Mouse (Mus musculus) testis, adult 2 months (tissue): ENCODE data around the gene Mbip. TPM values are rescaled to one million over a fixed set of nuclear protein-coding genes. Genes with fewer than 3 reads are reported as not detected.
A peak's percentile ranks its signal among the peaks of the same experiment; 100 is the strongest.

Source experiments
- H3K27ac ChIP-seq: fragments of 200-500 bp; 2 replicates; pipeline ENCODE4 v1.5.1; 2012; ENCODE audit warnings: low read depth, low read length; ENCODE audit not compliant: control insufficient read depth, insufficient read depth
- H3K27me3 ChIP-seq: fragments of 200-500 bp; 2 replicates; pipeline ENCODE4 v1.6.1; 2012; ENCODE audit warnings: mild to moderate bottlenecking, low read length, moderate library complexity; ENCODE audit not compliant: control insufficient read depth, insufficient read depth
- H3K36me3 ChIP-seq: fragments of 200-500 bp; 2 replicates; pipeline ENCODE4 v1.6.1; 2012; ENCODE audit warnings: mild to moderate bottlenecking, low read length; ENCODE audit not compliant: control insufficient read depth, insufficient read depth
- H3K4me1 ChIP-seq: fragments of 200-500 bp; 2 replicates; pipeline ENCODE4 v1.6.1; 2012; ENCODE audit warnings: low read length; ENCODE audit not compliant: control insufficient read depth, insufficient read depth
- H3K4me3 ChIP-seq: fragments of 200-500 bp; 2 replicates; pipeline ENCODE4 v1.5.1; 2012; ENCODE audit warnings: low read depth, mild to moderate bottlenecking, low read length, moderate library complexity, mixed read lengths; ENCODE audit not compliant: control insufficient read depth
- CTCF ChIP-seq: fragments of 200-500 bp; IDR thresholded peaks from 2 replicates; pipeline ENCODE4 v1.5.1; 2012; ENCODE audit warnings: low read depth, mild to moderate bottlenecking, inconsistent platforms, low read length, moderate library complexity; ENCODE audit not compliant: control insufficient read depth, insufficient read depth, insufficient replicate concordance
- POLR2A ChIP-seq: fragments of 200-500 bp; IDR thresholded peaks from 2 replicates; pipeline ENCODE4 v1.6.1; 2012; ENCODE audit warnings: low read depth, mild to moderate bottlenecking, inconsistent platforms, low read length, moderate library complexity; ENCODE audit not compliant: control insufficient read depth
- polyA plus RNA-seq: library from polyadenylated mRNA; depleted of rRNA; stranded (reverse); fragments of >200 nt; gene quantifications from 2 replicates; pipeline ENCODE4 v1.2.3, GENCODE M21; 2012

The Mbip gene
- polyA plus RNA-seq, 1 experiment = 10.1 TPM

- no peaks in the 10 kb centered on the region for H3K36me3 ChIP-seq
- no peaks in the 10 kb centered on the region for H3K27me3 ChIP-seq
- H3K4me1 ChIP-seq = peaks cover 5% of the 10 kb centered on the region
- TF ChIP-seq POLR2A = no peak
- TF ChIP-seq CTCF = no peak
- no peak overlapping the region for H3K27ac ChIP-seq
- H3K4me3 ChIP-seq = 0 out of 2 replicates have a peak overlapping the region, but pooled peaks have one; percentile 4
Measured at GRCm38 (mm10) chr12:56301487-56302293, 44.0 kb downstream of the Mbip start.

GRCm38 (mm10) chr12:56299610-56300009, 46.1 kb downstream of the Mbip start:
- Histone ChIP-seq H3K27ac (no peak overlapping the region), H3K27me3 (no peaks in the 10 kb centered on the region)

DNA sequence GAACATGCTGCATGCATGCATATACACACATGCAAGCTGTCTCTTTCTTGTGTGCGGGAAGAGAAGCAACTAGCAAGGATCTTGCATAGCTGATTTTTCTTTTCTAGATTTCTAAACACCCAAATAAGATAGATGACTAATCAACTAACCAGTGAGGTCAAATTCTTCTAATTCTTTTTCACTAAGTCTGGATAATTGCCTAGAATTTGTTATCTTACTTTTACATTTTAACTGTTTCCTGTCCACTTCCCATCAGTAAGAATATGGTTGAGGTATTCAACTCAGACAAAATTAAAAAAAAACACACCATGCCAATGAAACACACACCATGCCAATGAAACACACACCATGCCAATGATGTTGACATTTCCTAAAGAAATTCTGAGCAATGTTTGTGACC, 46.8 kb downstream of the Mbip start:
- TF ChIP-seq POLR2A (no peak), CTCF (no peak)
- no peak overlapping the region for H3K4me3 ChIP-seq

More at GRCm38 (mm10) chr12:56299610-56300009, 46.1 kb downstream of the Mbip start:
- Histone ChIP-seq H3K36me3 (no peaks in the 10 kb centered on the region), H3K4me1 (peaks cover 5% of the 10 kb centered on the region), H3K4me3 (no peak overlapping the region)
- no peak for TF ChIP-seq POLR2A
- TF ChIP-seq CTCF = no peak

GRCm38 (mm10) chr12:56297921-56298830, 47.5 kb downstream of the Mbip start:
- H3K36me3 ChIP-seq = no peaks in the 10 kb centered on the region
- H3K27ac ChIP-seq = peak overlapping the region; percentile 7; the same call in 1 of the 2 replicates
- no peaks in the 10 kb centered on the region for H3K27me3 ChIP-seq
- H3K4me1 ChIP-seq = peaks cover 5% of the 10 kb centered on the region
- no peak overlapping the region for H3K4me3 ChIP-seq
- TF ChIP-seq CTCF (no peak), POLR2A (no peak)

More for the DNA sequence above, 46.8 kb downstream of the Mbip start:
- Histone ChIP-seq H3K27ac (no peak overlapping the region), H3K4me1 (peaks cover 5% of the 10 kb centered on the region), H3K27me3 (no peaks in the 10 kb centered on the region), H3K36me3 (no peaks in the 10 kb centered on the region)

- H3K4me3 ChIP-seq = no peak overlapping the region
- no peak for TF ChIP-seq CTCF
- TF ChIP-seq POLR2A = no peak
- H3K36me3 ChIP-seq = no peaks in the 10 kb centered on the region
- H3K27ac ChIP-seq = no peak overlapping the region
- no peaks in the 10 kb centered on the region for H3K27me3 ChIP-seq
- H3K4me1 ChIP-seq = peaks cover 5% of the 10 kb centered on the region
Measured at GRCm38 (mm10) chr12:56297099-56297498, 48.6 kb downstream of the Mbip start.

DNA sequence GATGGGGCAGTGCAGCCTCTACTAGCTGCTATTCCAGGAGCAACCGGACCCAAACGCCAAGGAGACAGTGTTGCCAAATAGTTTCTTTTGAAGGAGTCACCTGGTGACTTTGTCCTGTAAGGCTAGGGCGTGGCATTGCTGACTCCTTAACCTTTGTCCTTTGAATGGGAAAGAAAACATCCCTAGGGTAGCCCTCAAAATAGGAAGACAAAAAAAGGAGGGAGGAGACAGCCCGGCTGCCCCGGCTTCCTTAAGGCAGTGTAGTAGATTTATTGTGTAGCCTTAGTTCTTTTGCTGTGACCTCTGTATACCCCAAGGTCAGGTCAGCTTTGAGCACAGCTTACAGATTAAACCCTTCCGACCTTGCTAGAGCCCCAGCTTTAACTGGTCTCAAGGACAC, 49.2 kb downstream of the Mbip start:
- no peak for TF ChIP-seq POLR2A
- TF ChIP-seq CTCF = no peak
- Histone ChIP-seq H3K27me3 (no peaks in the 10 kb centered on the region), H3K27ac (no peak overlapping the region)

GRCm38 (mm10) chr12:56295160-56295559, 50.5 kb downstream of the Mbip start:
- TF ChIP-seq CTCF (no peak), POLR2A (no peak)
- Histone ChIP-seq H3K4me1 (peaks cover 5% of the 10 kb centered on the region), H3K27me3 (no peaks in the 10 kb centered on the region), H3K4me3 (no peak overlapping the region), H3K36me3 (no peaks in the 10 kb centered on the region), H3K27ac (no peak overlapping the region)

More for the DNA sequence above, 49.2 kb downstream of the Mbip start:
- H3K36me3 ChIP-seq = no peaks in the 10 kb centered on the region
- H3K4me3 ChIP-seq = no peak overlapping the region
- peaks cover 5% of the 10 kb centered on the region for H3K4me1 ChIP-seq
